Mouse (Mus musculus): Measurements from ENCODE around the gene Kif17.

Kif17 gene

GRCm38 (mm10) chr4:138250088-138250960, at the start of gene Kif17, which contains the start of gene Sh2d5:
TSS of gene Kif17 (plus strand) at chr4:138250435.
TSS of gene Sh2d5 (plus strand) at chr4:138250403.
- in situ Hi-C loops (cut with MboI, MseI), result no loop called here

GRCm38 (mm10) chr4:138200769-138201168, 49.5 kb upstream of the Kif17 start:
- in situ Hi-C loops (cut with MboI, MseI), result no loop called here

GRCm38 (mm10) chr4:138201696-138202095, 48.5 kb upstream of the Kif17 start:
- in situ Hi-C loops (cut with MboI, MseI), result no loop called here

- in situ Hi-C loops (cut with MboI, MseI), result loop anchor here (5.0 kb wide), 1 partner anchor 878 kb away; no protein-coding TSS in a partner anchor
These were observed 40.1 kb upstream of the Kif17 start for GRCm38 (mm10) chr4:138210116-138210515.

- in situ Hi-C loops (cut with MboI, MseI), result loop anchor here (5.0 kb wide), 1 partner anchor 882 kb away; no protein-coding TSS in a partner anchor
These were observed 36.4 kb upstream of the Kif17 start for GRCm38 (mm10) chr4:138213861-138214260.

- in situ Hi-C loops (cut with MboI, MseI), result loop anchor here (5.0 kb wide), 1 partner anchor 977 kb away; the partner anchor contains the start of gene Capzb
These were observed 34.5 kb upstream of the Kif17 start for GRCm38 (mm10) chr4:138215671-138216199.

- in situ Hi-C loops (cut with MboI, MseI), result loop anchor here (5.0 kb wide), 1 partner anchor 976 kb away; the partner anchor contains the start of gene Capzb
These were observed 33.9 kb upstream of the Kif17 start, which contains the start of gene Hp1bp3 for GRCm38 (mm10) chr4:138216200-138216890. TSS of gene Hp1bp3 (plus strand) at chr4:138216296.

- in situ Hi-C loops (cut with MboI, MseI), result loop anchor here (5.0 kb wide), 1 partner anchor 975 kb away; the partner anchor contains the start of gene Capzb
These were observed 33.3 kb upstream of the Kif17 start for GRCm38 (mm10) chr4:138216891-138217392.

GRCm38 (mm10) chr4:138217441-138217840, 32.8 kb upstream of the Kif17 start:
- in situ Hi-C loops (cut with MboI, MseI), result loop anchor here (5.0 kb wide), 1 partner anchor 975 kb away; the partner anchor contains the start of gene Capzb

GRCm38 (mm10) chr4:138217951-138218685, 32.1 kb upstream of the Kif17 start:
- in situ Hi-C loops (cut with MboI, MseI), result loop anchor here (5.0 kb wide), 1 partner anchor 974 kb away; the partner anchor contains the start of gene Capzb

- in situ Hi-C loops (cut with MboI, MseI), result loop anchor here (5.0 kb wide), 1 partner anchor 973 kb away; the partner anchor contains the start of gene Capzb
These were observed 30.9 kb upstream of the Kif17 start for GRCm38 (mm10) chr4:138219331-138219730.

GRCm38 (mm10) chr4:138220761-138221160, 29.5 kb upstream of the Kif17 start:
- in situ Hi-C loops (cut with MboI, MseI), result loop anchor here (10.0 kb wide), 1 partner anchor 366 kb away; no protein-coding TSS in a partner anchor

GRCm38 (mm10) chr4:138221406-138221805, 28.8 kb upstream of the Kif17 start:
- in situ Hi-C loops (cut with MboI, MseI), result loop anchor here (10.0 kb wide), 1 partner anchor 367 kb away; no protein-coding TSS in a partner anchor

GRCm38 (mm10) chr4:138222396-138222795, 27.8 kb upstream of the Kif17 start:
- in situ Hi-C loops (cut with MboI, MseI), result loop anchor here (10.0 kb wide), 1 partner anchor 368 kb away; no protein-coding TSS in a partner anchor

GRCm38 (mm10) chr4:138223623-138224022, 26.6 kb upstream of the Kif17 start:
- in situ Hi-C loops (cut with MboI, MseI), result loop anchor here (10.0 kb wide), 1 partner anchor 369 kb away; no protein-coding TSS in a partner anchor

GRCm38 (mm10) chr4:138246756-138247665, 3.2 kb upstream of the Kif17 start:
- in situ Hi-C loops (cut with MboI, MseI), result loop anchor here (25.0 kb wide), 1 partner anchor 1165 kb away; no protein-coding TSS in a partner anchor

- in situ Hi-C loops (cut with MboI, MseI), result no loop called here
These were observed 1.6 kb downstream of the Kif17 start for GRCm38 (mm10) chr4:138251819-138252218.

GRCm38 (mm10) chr4:138252231-138252630, 2.0 kb downstream of the Kif17 start:
- in situ Hi-C loops (cut with MboI, MseI), result no loop called here

GRCm38 (mm10) chr4:138257116-138257687, 7.0 kb downstream of the Kif17 start:
- in situ Hi-C loops (cut with MboI, MseI), result no loop called here

Measured in regulatory T cell (primary cell).